In genomic region chr5:121383857-121384756, GRCm38 (mm10) we compare ENCODE assay signal across 8 mouse cellular contexts. TPM values are rescaled to one million over a fixed set of nuclear protein-coding genes. Genes with fewer than 3 reads are reported as not detected.
DNase-seq lines count a peak whose midpoint lies in the region; ATAC-seq and TF ChIP-seq lines count a peak whose summit lies in the region.

No protein-coding gene starts in this region.

- ATAC-seq in forebrain, embryonic 15.5 days (replicated peaks), result no peak
- no peak for ATAC-seq in liver, embryonic 12.5 days

- H3K4me2 ChIP-seq in forebrain, embryonic 15.5 days (replicated peaks), result peak overlapping the region; percentile 78
- H3K4me2 ChIP-seq in liver, embryonic 12.5 days, result peak overlapping the region; percentile 93

- DNase-seq in embryo, embryonic 10.5 days (ENCODE audit: low spot score), result peak; percentile 23
- no peak for DNase-seq in embryo, embryonic 10 days (ENCODE audit: low spot score)
- DNase-seq in retina, postnatal 7 days (ENCODE audit: low read depth, low spot score), result peak; percentile 42
- no peak for DNase-seq in cerebellum, postnatal 4 days (ENCODE audit: low spot score in 2 of 2)
- no peak for DNase-seq in spleen, postnatal 14 days (ENCODE audit: low spot score in 2 of 2)

- H3K36me3 ChIP-seq in C2C12 (ENCODE audit: control insufficient read depth, insufficient read depth), result peaks cover 6% of the 10 kb centered on the region
- peaks cover 24% of the 10 kb centered on the region for H3K36me3 ChIP-seq in forebrain, embryonic 15.5 days
- H3K36me3 ChIP-seq in liver, embryonic 12.5 days, result peaks cover 29% of the 10 kb centered on the region

- no peaks in the 10 kb centered on the region for H3K9me3 ChIP-seq in forebrain, embryonic 15.5 days
- H3K9me3 ChIP-seq in liver, embryonic 12.5 days (replicated peaks), result 0 out of 2 replicates have a peak, but pooled peaks cover 3% of the 10 kb centered on the region

- no peaks in the 10 kb centered on the region for H3K79me2 ChIP-seq in C2C12 (ENCODE audit: control insufficient read depth, insufficient read depth)

- H3K79me3 ChIP-seq in C2C12 (ENCODE audit: low read depth), result peaks cover 2% of the 10 kb centered on the region

- H3K27ac ChIP-seq in forebrain, embryonic 15.5 days (replicated peaks), result peak overlapping the region; percentile 84
- 0 out of 2 replicates have a peak overlapping the region, but pooled peaks have one; percentile 89 for H3K27ac ChIP-seq in liver, embryonic 12.5 days

- WGBS in forebrain, embryonic 15.5 days, result 26% methylated on average over 10 of the region's 10 CpGs
- 61% methylated on average over 10 of the region's 10 CpGs for WGBS in liver, embryonic 12.5 days (ENCODE audit: insufficient replicate concordance)

- no peak for TF ChIP-seq CTCF in C2C12 (IDR thresholded peaks at IDR 0.05; ENCODE audit: control insufficient read depth, insufficient read depth, insufficient read length)

- peaks cover 33% of the 10 kb centered on the region for H3K4me1 ChIP-seq in forebrain, embryonic 15.5 days
- peaks cover 34% of the 10 kb centered on the region for H3K4me1 ChIP-seq in liver, embryonic 12.5 days

- H3ac ChIP-seq in C2C12 (ENCODE audit: control insufficient read depth, insufficient read length, low read depth), result no peak overlapping the region

- peak overlapping the region; percentile 55 for H3K4me3 ChIP-seq in C2C12 (ENCODE audit: insufficient read depth, poor library complexity, severe bottlenecking)
- H3K4me3 ChIP-seq in forebrain, embryonic 15.5 days, result peak overlapping the region; percentile 84
- H3K4me3 ChIP-seq in liver, embryonic 12.5 days, result peak overlapping the region; percentile 73

- H3K27me3 ChIP-seq in C2C12 (ENCODE audit: control insufficient read depth, insufficient read depth, insufficient read length), result no peaks in the 10 kb centered on the region
- no peaks in the 10 kb centered on the region; the same call in 1 of the 2 replicates for H3K27me3 ChIP-seq in forebrain, embryonic 15.5 days
- no peaks in the 10 kb centered on the region for H3K27me3 ChIP-seq in liver, embryonic 12.5 days (replicated peaks)

- peak overlapping the region; percentile 81 for H3K9ac ChIP-seq in forebrain, embryonic 15.5 days (replicated peaks)
- H3K9ac ChIP-seq in liver, embryonic 12.5 days, result peak overlapping the region; percentile 83

TF ChIP-seq in C2C12, 6 proteins besides CTCF, POLR2A, EP300 and RAD21:
- TF ChIP-seq MYOD1 (IDR thresholded peaks at IDR 0.05; ENCODE audit: control insufficient read depth, insufficient read length, low read depth), result no peak
- TF ChIP-seq MYOG (IDR thresholded peaks at IDR 0.05; ENCODE audit: control insufficient read depth, extremely low read depth, insufficient read length), result no peak
- TF ChIP-seq FOSL1 (IDR thresholded peaks at IDR 0.05; ENCODE audit: insufficient read depth, low read length, poor library complexity, severe bottlenecking), result no peak
- no peak for TF ChIP-seq USF1 (IDR thresholded peaks at IDR 0.05; ENCODE audit: low read depth)
- no peak for TF ChIP-seq CEBPB (IDR thresholded peaks at IDR 0.05; ENCODE audit: low read depth)
- no peak for TF ChIP-seq MAX (IDR thresholded peaks at IDR 0.05)

RNA-seq across cellular contexts. Expression of gene Trafd1, which starts 1.3 kb away (rescaled TPM):
- polyA plus RNA-seq in C2C12 (2012; fragmentation: generic; extraction: Trizol), result 19.2 TPM
- 138 and 142 TPM in 2 replicates for polyA plus RNA-seq in forebrain, embryonic 15.5 days (2015; fragmentation: Nextera tagmentation; extraction: Ambion mirVana)
- 23.7 and 25.7 TPM in 2 replicates for polyA plus RNA-seq in liver, embryonic 12.5 days (2016; fragmentation: Nextera tagmentation; extraction: Ambion mirVana)

RNA-seq across cellular contexts. Expression of gene Naa25, which starts 13.6 kb away (rescaled TPM):
- 16.8 TPM for polyA plus RNA-seq in C2C12 (2012; fragmentation: generic; extraction: Trizol)
- 54.7 and 59.0 TPM in 2 replicates for polyA plus RNA-seq in forebrain, embryonic 15.5 days (2015; fragmentation: Nextera tagmentation; extraction: Ambion mirVana)
- 41.2 and 42.7 TPM in 2 replicates for polyA plus RNA-seq in liver, embryonic 12.5 days (2016; fragmentation: Nextera tagmentation; extraction: Ambion mirVana)

Comparison
In these comparisons a context has a peak if more than half of its experiments do, and no peak if none do; other contexts are left out.
1. DNase-seq: peak in embryo, embryonic 10.5 days (single experiment) and retina, postnatal 7 days (single experiment); none in embryo, embryonic 10 days (single experiment), cerebellum, postnatal 4 days (0 of 2) and spleen, postnatal 14 days (0 of 2).
2. Peak in every context shown above with its lines, with median percentiles within 50 percentile points of each other: H3K4me3 ChIP-seq.